Mouse (Mus musculus): ENCODE data around the gene Cfap299.
A peak's percentile ranks its signal among the peaks of the same experiment; 100 is the strongest.

Cfap299 gene

DNA sequence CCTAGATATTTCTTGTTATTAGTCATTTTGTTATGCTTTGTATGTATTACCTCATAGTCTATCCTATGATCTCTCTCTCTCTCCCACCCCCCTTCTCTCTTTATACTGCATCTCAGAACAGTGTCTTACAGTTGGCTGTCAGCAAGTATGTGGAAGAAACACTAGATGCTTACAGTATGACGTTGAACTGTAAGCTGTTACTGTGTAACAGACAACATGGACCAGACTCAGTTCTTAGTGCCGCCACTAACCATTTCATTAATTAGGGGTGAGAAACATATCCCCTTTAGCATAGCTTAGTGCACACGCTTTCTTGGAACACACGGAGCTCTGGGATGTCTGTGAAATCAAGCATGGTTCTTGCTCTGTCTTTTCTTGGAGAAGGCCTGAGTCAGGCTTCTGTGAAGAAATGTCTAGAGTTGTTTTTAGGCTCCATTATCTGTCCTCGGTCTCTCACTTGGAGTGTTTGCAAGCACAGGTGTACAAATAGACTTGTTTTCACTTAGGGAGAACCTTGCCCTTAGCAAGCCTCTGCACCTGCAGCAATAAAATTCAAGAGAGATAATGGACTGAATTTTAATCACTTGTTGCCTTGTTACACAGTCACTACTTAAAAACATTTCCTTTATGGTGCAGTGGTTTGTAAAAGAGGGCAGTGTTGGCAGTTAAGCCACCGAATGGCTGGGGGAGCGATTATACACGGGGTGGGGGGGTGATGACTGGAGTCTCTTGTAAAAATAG is 47.1 kb downstream of the Cfap299 start:
- DNase-seq (ENCODE audit: low read depth, low spot score) = no peak

DNA sequence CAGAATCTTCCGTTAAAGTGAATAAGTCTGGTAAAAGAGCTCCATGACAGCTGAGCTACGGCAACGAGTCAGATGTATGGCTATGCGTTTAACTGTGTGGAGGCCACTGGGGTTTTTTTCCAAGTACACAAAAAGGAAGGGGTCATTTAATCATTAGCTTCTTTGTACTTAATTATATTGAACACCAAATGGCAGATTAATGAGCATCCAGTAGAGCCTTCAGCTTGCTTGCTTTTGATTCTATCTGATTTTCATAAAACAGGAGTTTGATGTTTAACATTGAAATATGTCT is 47.6 kb downstream of the Cfap299 start:
- no peak for DNase-seq (ENCODE audit: low read depth, low spot score)

DNA sequence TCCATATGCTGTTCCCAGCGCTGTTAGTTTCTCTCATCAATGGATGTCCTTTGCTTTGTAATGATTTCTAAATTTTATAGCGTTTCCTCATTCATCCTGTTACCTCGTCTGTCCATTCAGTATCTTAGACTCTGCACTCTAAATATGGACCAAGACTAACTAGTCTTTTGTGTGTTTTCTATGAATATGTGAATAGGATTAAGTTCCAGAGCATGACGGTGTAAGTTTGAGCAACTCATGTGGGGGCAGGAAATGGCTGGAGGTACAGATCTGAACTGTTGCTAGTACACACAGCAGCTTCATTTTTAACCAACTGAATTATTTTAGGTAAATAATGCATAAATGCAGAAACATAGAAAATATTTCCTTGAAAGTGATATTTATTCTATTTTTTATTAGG is 51.3 kb downstream of the Cfap299 start:
- no peak for DNase-seq (ENCODE audit: low read depth, low spot score)

DNA sequence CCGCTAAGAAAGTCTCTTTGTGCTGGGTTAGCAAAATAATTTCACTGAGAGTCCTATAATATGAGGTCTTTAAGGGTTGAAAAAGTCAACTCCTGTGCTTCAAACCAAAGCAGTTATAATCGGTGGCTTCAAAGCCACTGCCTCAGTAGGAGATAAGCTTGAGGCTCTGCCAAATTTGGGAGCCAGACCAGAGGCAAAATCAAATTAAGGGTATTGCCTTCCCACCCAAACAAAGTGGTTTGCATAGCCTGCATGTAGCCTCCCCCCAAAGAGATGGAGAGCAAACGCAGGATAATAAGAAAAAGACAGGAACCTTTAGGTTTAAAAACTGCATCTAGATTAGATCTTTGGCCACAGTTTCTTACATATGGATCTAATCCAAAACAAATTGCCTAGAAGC is 58.0 kb downstream of the Cfap299 start:
- DNase-seq (ENCODE audit: low read depth, low spot score) = no peak

DNA sequence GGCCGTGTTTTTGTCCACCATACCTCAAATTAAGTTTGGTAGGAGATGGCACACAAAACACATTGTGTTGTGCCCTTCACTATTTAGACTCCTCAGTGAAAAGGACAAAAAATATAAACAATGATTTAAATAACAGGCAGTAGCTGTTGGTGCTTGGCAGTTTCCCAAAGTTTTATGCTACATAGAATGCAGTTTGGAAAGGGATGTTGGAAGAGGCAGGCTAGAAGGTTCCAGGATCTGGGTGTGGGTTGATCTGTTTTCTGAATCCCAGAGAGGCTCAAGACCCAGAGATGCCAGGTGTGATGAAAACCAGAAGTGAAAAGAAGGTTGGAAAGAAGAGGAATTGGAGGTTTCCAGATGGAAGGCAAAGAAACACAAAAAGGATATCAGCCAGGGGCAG is 73.1 kb downstream of the Cfap299 start:
- DNase-seq (ENCODE audit: low read depth, low spot score) = no peak

DNA sequence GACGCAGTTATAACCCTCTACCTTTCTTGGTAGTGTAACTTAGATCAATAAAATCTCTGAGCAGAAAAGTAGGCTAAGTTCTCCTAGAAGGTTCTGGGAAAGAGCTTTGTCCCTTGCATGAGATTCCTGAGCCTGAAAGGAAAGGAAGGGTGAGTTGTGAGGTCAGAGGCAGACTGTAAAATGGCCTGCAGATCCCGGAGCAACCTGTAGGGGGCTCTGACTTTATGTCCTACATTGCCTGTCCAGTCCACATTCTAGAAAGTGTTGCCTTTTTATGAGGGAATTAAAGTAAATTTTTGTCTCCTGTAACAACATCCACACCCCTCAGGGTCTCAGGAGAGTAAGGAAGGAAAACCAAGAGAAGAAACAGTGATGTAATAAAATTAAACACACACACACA is 81.0 kb downstream of the Cfap299 start:
- DNase-seq (ENCODE audit: low read depth, low spot score) = no peak

DNA sequence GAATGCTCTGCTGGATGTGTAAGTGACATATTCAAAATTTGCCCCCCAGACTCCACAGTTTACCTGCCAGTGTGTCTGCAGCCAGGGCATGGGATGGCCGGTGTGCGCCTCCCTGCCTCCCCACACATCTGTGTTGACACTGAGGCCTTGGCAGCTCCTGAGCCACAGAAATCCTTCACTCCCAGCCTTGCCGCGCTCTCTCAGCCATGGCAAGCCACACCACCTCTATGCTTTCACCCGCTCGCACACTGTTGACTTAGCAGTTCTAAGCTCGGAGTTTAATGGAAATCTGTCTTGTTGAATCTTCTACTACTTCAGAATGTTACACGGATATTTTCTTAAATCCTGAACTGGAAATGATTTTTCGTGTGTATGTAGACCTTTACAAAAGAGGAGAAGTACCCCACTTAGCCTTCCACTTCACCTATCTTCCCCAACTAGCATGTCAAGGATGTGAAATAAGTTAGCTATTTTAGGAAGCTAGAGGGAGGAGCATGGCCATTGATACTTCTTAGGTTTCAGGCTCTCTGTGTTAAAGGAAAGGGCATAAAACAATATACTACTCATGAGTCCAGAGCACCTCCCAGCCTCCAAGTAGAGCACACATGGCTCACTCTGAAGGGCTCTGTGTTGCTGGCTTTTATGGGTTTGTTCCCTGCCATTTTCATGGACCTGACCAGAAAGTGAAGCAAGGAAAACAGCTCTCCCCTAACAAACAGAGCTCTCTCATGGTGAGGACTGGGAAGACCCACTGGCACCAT is 87.5 kb downstream of the Cfap299 start:
- no peak for DNase-seq (ENCODE audit: low read depth, low spot score)

DNA sequence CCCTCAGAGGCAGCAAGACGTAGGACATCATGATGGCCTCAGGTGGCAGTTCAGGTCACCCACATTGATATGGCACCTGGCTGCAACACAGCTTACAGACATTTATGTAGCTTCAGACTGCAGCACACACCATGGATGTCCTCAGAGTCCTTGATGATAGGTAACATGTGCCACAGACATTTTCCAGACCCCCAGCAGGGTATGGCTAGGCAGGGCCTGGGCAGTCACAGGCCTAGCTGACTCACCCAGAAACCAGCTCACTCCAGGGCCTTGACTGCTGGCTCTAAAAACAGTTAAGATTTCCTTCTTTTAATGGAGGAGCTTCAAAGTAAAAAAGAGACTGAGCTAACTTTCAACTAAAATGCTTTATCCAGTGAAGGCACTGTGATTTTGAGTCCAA is 95.9 kb downstream of the Cfap299 start:
- no peak for DNase-seq (ENCODE audit: low read depth, low spot score)

DNA sequence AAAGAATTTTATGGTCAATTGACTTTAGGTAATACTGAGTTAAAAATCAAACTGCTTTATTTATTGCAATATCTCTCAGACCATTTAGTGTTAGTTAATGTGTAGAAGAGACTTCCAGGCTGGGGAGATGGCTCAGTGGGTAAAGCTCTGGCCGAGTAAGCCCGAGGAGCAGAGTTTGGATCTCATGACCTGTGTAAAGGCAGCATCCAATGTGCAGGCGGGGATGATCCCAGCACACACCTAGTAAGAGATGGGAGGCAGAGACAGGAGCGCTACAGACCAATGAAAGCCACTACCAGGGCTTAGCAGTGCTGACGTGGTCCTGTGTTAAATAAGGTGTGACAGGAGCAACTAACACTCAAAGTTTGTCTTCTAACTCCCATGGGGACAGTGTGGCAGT is 97.0 kb downstream of the Cfap299 start:
- no peak for DNase-seq (ENCODE audit: low read depth, low spot score)

DNA sequence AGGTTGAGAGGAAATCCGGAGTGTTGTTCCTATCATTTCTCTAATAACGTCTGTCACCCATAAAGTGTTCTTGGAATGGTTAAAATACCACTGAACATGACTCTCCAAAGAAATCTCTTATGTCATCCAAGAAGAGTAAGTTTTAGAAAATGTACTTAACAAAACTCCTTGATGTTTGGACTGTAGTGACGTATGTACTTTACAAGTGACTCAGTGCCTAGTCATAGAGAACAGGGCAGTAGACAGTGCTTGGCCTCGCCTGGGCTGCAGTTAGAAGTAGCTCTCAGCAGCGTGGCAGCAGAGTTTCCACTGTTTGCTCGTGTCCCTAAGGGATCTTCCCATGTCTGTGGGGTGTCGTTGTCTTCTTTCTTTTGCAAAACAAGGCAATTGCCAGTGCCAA is 101.0 kb downstream of the Cfap299 start:
- DNase-seq (ENCODE audit: low read depth, low spot score) = no peak

DNA sequence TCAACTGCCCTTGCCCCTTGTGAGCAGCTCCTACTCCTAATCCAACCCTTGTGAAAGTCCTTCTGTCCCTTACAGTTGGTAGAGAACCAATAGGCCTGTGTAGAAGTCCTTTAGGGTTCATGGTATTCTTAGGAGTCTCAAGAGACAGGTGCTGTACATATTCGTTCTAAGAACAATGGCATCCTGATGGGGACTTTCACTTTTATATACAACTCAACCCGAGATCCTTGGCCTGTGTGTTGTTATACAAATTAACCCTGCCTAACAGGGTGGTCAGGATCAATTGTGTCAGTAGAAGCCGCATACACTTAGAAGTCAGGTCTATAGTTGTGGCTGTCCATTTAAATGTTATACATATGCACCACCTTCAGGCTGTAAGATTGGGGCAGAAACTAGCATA is 109.6 kb downstream of the Cfap299 start:
- no peak for DNase-seq (ENCODE audit: low read depth, low spot score)

DNA sequence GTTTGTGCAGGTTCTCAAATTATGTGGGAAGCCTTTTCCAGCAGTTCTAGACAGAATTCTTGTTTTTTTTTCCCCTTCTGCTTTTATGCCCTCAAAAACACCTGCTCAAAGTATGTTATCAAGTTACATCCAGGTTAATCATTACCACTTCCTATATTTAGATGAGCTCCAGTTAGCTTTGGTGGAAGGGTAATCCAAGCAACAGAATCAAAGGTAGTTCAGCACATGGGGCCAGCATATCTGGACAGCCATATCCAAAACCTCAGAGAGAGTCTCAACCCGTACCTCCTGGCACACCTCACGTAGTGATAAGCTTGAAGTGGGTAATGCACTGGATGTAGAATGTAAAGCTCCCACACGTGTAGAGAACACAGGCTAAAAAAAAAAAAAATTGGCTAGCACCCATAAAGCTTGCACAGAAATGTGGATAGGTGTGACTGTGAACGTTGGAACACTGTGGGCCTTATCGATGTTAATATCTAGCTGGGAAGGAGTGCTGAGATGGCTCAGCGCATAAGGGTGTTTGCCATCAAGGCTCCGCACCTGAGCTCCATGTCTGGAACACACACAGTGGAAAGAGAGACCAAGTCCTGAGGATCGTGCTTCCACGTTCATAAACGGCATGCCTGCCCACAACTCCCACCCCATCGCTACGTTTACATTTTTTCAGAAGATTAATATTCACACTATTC is 117.8 kb downstream of the Cfap299 start:
- DNase-seq (ENCODE audit: low read depth, low spot score) = no peak

DNA sequence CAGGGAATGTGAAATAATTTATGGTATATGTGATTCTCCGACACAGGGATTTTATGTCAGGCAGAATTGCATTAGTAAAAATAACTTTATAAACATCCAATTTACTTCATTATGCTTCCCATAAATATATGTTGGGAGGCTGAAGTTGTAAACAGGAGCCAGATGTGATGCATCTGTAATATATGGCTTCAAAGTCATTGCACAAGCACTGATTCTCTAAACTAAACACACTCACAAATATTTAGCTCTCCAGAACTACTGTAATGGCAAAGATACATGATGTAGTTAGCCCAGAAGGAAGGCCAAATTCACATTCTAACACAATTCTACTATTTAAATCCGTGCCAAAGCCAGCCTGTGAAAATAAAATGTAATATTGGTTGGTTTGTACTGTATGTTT is 120.8 kb downstream of the Cfap299 start:
- DNase-seq (ENCODE audit: low read depth, low spot score) = no peak

DNA sequence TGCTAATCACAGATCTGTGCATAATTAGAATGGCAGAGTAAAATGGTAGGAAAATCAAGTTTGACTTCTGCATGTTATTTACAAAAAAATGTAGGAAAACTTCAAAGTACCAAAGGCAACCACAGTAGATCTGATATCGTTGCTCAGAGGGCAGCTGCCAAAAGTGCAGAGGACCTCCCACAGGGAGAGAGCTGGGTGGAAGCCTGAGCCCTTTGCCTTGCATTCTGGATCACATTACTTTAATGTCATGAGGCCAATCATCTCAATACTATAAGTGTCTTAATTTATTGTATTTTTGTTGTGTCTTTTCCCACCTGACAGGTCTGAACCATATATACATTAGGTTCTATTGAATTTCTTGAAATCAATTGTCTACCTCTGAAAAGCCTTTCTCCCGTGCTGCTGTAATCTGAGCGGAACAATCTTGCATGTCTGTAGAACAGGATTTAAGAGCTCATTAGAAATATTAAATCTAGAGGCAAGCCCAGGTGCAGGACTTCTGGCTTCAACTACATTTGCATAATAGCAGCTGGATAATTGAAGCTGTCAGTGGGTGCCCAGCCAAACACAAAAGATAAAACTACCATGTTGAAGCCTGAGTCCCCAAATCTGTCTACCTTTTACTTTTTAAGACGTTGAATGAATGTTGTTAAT is 137.9 kb downstream of the Cfap299 start:
- DNase-seq (ENCODE audit: low read depth, low spot score) = no peak

DNA sequence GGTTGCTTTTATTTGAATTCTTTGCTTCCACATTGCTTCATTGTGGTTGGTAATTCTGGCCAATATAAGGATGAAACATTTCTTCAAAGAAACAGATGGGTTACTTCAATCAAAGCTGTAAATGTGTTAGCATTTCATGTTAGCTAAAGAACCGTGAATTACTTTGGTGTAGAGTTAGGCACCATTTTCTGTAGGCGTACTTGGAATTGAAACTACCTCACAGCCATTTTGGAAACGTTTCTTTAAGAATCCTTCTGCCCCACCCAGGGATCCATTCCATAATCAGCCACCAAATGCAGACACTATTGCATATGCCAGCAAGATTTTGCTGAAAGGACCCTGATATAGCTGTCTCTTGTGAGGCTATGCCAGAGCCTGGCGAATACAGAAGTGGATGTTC is 140.9 kb downstream of the Cfap299 start:
- DNase-seq (ENCODE audit: low read depth, low spot score) = peak; percentile 64

DNA sequence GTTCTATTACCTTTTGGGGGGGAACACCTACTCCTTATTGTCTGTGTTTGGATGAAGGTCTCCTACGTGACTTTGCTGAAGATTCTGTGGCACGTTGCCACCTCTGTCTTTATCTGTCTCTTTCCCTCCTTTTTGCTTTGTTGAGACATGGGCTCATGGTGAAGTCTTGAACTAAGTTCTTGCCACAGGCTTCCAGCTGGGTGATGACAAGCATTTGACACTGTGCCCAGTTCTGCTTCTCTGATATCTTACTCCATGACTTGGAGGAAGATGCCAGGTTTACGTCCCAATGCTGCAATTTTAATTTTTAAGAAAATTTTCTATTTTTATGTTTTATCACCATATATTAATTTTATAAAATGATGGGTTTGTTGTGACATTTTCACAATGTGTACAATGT is 147.4 kb downstream of the Cfap299 start:
- DNase-seq (ENCODE audit: low read depth, low spot score) = no peak

DNA sequence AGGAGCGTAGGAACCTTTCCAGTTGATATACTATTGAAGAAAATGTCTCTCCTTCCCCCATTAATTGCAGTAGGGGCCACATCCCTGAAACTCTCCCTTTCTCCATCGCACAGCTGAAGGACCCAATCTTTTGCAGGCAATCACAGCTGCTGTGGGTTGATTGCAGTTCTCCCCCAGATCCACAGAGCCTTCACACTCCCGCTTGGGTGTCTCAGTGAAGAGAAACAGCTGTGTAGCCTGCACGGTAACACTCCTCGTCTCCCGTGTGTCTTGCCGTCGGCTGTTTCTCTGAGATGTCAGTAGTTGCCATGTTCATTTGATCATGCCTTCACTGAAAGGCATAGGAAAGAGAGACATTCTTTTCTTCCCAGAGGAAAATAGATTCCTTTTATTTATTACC is 148.2 kb downstream of the Cfap299 start:
- DNase-seq (ENCODE audit: low read depth, low spot score) = no peak

DNA sequence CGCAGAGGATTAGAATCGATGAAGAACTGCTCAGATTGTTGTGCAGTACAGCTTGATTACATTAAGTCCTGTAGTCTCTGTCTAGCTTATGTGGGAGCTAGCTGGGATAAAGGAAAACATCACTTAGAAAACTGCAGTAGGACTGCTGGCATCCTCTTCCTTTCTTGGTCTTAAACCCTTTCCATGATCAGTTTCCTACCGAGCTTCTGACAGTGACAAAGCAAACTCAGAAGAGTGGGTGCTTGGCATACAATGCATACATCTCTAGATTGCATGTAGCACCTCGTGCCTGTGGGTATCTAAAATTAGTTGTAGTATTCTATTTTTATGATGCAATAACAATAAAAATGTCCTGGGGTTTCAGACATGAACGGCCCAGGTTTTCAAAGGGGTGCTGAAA is 154.4 kb downstream of the Cfap299 start:
- DNase-seq (ENCODE audit: low read depth, low spot score) = peak; percentile 10

DNA sequence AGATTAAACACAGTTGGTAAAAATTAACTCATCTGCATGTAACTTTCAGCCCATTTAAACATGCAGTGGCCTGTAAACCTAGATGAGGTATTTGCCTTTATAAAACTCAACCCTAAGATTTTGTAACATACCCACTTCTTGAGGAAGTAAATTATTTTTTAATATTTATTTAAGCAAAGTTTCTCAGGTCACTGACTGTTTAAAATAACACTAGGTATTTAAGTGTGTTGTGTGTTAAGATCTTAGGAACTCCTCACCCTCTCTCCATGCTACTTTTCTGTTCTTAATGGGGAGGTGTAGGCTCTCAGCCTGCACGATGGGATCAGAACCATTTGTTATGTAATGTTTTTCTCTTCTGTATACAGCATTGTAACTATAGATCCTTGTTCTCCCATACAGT is 156.1 kb downstream of the Cfap299 start:
- no peak for DNase-seq (ENCODE audit: low read depth, low spot score)

DNA sequence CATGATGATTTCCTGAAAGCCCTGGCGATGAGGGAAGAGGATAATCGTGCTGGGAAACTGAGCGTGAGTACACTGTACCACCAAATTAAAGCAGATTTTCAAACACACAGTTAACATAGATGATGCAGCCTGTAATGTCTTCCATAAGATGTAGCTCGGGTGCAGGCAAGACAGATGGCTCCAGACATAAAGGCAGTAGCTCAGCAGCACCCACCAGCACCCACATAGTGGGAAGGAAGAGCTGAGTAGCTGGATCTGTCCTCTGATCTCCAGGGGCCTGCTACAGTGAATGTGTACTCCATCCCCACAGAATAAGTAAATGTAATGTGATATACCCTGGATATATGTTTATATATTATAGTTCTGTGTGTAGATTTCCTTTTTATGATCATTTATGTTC is 169.2 kb downstream of the Cfap299 start:
- DNase-seq (ENCODE audit: low read depth, low spot score) = no peak

DNA sequence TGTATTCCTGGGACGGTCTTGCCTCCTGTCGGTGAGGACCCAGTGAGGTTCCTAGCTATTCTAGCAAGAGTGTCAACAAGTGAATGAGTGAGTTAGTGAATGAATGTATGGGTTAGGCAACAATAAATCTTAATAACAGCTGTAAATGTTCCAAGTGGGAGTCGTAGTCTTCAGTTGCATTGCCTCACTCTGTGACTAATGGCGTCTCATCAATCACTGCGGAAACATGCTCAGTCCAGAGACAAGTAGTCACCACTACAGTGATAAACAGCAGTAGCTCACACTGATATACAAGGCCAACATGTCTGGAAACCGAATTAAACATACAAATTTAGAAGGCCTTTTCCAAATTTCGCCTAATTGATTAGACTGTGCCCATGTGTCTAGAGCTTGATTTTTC is 187.1 kb downstream of the Cfap299 start:
- DNase-seq (ENCODE audit: low read depth, low spot score) = no peak

DNA sequence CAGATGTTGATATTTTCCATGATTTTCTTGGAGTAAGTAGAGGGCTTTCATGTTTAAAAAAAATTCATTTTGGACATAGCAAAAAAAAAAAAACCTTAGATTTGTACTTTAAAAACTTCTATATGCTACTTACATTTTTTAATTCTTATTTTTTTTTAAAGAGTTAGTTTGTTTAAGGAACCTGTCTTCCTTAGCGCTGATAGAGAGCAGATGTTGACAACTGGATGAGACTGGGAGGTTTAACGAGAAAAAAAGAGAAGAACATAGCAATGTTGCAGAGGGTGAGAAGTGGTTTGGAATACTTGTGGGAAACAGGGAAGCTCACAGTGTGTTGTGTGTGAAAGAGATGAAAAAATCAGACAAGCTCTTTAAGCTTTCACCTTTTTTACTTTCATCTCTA is 191.0 kb downstream of the Cfap299 start:
- no peak for DNase-seq (ENCODE audit: low read depth, low spot score)
